Mouse (Mus musculus): ENCODE measurements at regions not wholly inside any gene's neighbourhood (a gene's known extent, or its start where the extent isn't known, plus 50 kb on each side); places are given as distances from the start of the nearest gene placed in this dataset.

GRCm38 (mm10) chr2:10861654-10862292 lies 310.1 kb upstream of the Prkcq start:
- TF ChIP-seq CTCF (IDR thresholded peaks at IDR 0.05; ENCODE audit: low read depth) (no peak), EP300 (IDR thresholded peaks at IDR 0.05; ENCODE audit: low read depth) (no peak)

Measured in liver, postnatal 0 days (tissue).